Mouse (Mus musculus) testis, adult 2 months (tissue): ENCODE measurements around the gene Arhgef9. TPM values are rescaled to one million over a fixed set of nuclear protein-coding genes. Genes with fewer than 3 reads are reported as not detected.

Experiments
- H3K27ac ChIP-seq: fragments of 200-500 bp; 2 replicates; pipeline ENCODE4 v1.5.1; 2012; ENCODE audit warnings: low read depth, low read length; ENCODE audit not compliant: control insufficient read depth, insufficient read depth
- H3K27me3 ChIP-seq: fragments of 200-500 bp; 2 replicates; pipeline ENCODE4 v1.6.1; 2012; ENCODE audit warnings: mild to moderate bottlenecking, low read length, moderate library complexity; ENCODE audit not compliant: control insufficient read depth, insufficient read depth
- H3K36me3 ChIP-seq: fragments of 200-500 bp; 2 replicates; pipeline ENCODE4 v1.6.1; 2012; ENCODE audit warnings: mild to moderate bottlenecking, low read length; ENCODE audit not compliant: control insufficient read depth, insufficient read depth
- H3K4me1 ChIP-seq: fragments of 200-500 bp; 2 replicates; pipeline ENCODE4 v1.6.1; 2012; ENCODE audit warnings: low read length; ENCODE audit not compliant: control insufficient read depth, insufficient read depth
- H3K4me3 ChIP-seq: fragments of 200-500 bp; 2 replicates; pipeline ENCODE4 v1.5.1; 2012; ENCODE audit warnings: low read depth, mild to moderate bottlenecking, low read length, moderate library complexity, mixed read lengths; ENCODE audit not compliant: control insufficient read depth
- CTCF ChIP-seq: fragments of 200-500 bp; IDR thresholded peaks from 2 replicates; pipeline ENCODE4 v1.5.1; 2012; ENCODE audit warnings: low read depth, mild to moderate bottlenecking, inconsistent platforms, low read length, moderate library complexity; ENCODE audit not compliant: control insufficient read depth, insufficient read depth, insufficient replicate concordance
- POLR2A ChIP-seq: fragments of 200-500 bp; IDR thresholded peaks from 2 replicates; pipeline ENCODE4 v1.6.1; 2012; ENCODE audit warnings: low read depth, mild to moderate bottlenecking, inconsistent platforms, low read length, moderate library complexity; ENCODE audit not compliant: control insufficient read depth
- polyA plus RNA-seq: library from polyadenylated mRNA; depleted of rRNA; stranded (reverse); fragments of >200 nt; gene quantifications from 2 replicates; pipeline ENCODE4 v1.2.3, GENCODE M21; 2012; rRNA removed

The Arhgef9 gene
- 0.32 and 1.0 TPM in 2 replicates for polyA plus RNA-seq

GRCm38 (mm10) chrX:95196104-95196919 lies at the start of gene Arhgef9:
Gene Arhgef9, minus strand, starts transcription at chrX:95196856.
- no peak for TF ChIP-seq POLR2A
- H3K4me1 ChIP-seq = peaks cover 5% of the 10 kb centered on the region; the same call in 1 of the 2 replicates
- no peaks in the 10 kb centered on the region for H3K36me3 ChIP-seq
- no peak within 1 kb of the TSS for H3K27ac ChIP-seq
- H3K27me3 ChIP-seq = no peaks in the 10 kb centered on the region
- peak within 1 kb of the TSS; percentile 35 for H3K4me3 ChIP-seq

DNA sequence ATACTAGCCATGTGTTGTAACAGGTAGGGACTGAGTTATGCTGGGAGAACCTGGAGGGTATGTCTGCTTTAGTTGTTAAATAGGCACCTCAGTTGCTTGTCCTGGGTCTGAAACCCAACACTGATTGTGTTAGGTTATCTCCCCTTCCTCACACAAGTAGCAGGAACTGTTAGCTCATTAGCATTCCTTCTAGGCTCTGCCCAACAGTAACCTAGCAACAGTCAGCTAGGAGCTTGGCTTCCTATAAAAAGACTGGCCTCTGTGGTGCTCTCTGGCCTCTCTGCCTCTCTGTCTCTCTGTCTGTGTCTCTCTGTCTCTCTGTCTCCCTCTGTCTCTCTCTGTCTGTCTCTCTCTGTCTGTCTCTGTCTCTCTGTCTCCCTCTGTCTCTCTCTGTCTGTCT lies 42.2 kb upstream of the Arhgef9 start:
- no peaks in the 10 kb centered on the region for H3K36me3 ChIP-seq
- no peak overlapping the region for H3K4me3 ChIP-seq
- no peak overlapping the region for H3K27ac ChIP-seq
- no peak for TF ChIP-seq POLR2A
- no peak for TF ChIP-seq CTCF
- no peaks in the 10 kb centered on the region for H3K4me1 ChIP-seq
- H3K27me3 ChIP-seq = no peaks in the 10 kb centered on the region

DNA sequence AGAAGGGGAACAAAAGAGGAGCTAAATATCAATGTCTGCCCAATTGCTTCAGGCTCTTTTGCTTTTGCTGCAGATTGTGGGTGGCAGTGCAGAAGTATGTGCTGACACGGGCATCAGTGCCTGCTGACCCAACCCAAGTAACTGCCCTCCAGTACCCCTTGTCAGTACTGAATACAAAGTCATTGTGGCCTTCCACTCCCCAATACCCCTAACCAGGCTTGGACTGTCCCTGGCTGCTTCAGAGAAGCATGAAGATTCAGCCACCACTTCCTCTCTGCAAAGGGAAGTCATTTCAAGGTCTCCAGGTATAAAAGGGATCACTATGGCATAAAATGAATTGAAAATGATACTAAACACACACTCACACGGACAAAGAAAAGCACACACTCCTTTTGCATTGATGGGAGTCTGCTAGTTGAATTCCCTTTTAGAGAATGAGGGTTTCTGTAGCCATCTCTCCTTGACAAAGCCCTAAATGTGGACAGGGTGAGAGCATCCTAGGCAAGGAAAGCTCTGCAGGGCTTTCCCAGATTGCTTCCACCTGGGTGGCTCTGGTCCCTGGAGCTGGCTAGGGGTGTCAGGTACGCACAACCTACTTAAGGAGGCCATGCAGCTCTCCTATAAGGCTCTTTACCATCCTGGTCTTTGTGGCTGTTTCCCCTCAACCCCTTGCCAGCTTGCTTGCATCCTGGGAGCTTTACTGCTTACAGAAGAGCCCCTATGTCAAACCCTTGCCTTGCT lies 1.1 kb downstream of the Arhgef9 start:
- Histone ChIP-seq H3K27me3 (no peaks in the 10 kb centered on the region), H3K36me3 (no peaks in the 10 kb centered on the region), H3K4me1 (peaks cover 5% of the 10 kb centered on the region; the same call in 1 of the 2 replicates), H3K4me3 (no peak overlapping the region), H3K27ac (no peak overlapping the region)
- TF ChIP-seq CTCF (no peak), POLR2A (no peak)

- Histone ChIP-seq H3K27me3 (no peaks in the 10 kb centered on the region), H3K4me3 (no peak overlapping the region), H3K36me3 (no peaks in the 10 kb centered on the region), H3K4me1 (no peaks in the 10 kb centered on the region), H3K27ac (no peak overlapping the region)
- TF ChIP-seq CTCF (no peak), POLR2A (no peak)
Measured at GRCm38 (mm10) chrX:95175978-95176377, 20.7 kb downstream of the Arhgef9 start.

DNA sequence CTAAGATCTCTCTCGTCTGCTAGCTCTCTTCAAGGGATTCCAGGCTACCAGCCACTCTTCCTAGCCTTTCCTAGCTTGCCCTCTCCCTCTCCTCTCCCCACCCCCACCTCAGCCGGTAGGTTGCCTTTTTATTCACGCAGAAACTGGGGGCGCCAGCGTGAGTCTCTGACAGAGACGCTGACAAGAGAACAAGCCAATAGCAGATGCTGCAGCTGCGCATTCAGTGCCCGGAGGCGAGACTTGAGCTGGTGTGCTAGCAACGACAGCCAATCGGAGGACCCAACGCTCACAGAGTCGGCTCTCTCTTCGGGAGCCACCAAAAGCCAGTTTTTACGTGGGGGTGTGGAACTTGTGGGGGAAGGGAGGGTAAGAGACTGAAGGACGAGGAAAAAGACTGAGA lies 30.3 kb downstream of the Arhgef9 start:
- TF ChIP-seq CTCF = no peak
- no peak for TF ChIP-seq POLR2A
- Histone ChIP-seq H3K4me1 (0 out of 2 replicates have a peak, but pooled peaks cover 2% of the 10 kb centered on the region), H3K36me3 (no peaks in the 10 kb centered on the region), H3K27ac (0 out of 2 replicates have a peak overlapping the region, but pooled peaks have one; percentile 54), H3K4me3 (peak overlapping the region; percentile 68), H3K27me3 (no peaks in the 10 kb centered on the region)

DNA sequence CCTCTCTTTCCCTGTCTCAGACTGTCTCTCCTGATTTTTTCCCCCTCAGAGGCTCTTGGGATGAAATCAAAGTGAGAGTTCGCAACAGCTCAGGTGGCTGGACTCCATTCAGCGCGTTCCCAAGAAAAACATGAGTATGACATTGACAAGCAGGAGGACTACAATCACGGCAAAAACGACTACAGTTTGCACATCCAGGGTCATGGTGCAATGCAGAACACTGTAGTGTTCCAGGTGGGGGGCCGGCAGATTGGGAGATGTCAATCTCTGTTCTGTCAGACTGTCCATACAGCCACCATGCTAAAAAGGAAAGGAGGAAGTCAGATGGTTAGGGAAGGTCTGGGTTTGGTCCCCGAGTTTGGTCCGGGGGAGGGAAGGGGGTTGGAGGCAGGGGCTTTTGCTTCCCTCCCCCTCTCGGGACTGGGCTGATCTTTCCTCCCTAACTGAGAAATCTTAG lies 31.0 kb downstream of the Arhgef9 start:
- 0 out of 2 replicates have a peak, but pooled peaks cover 2% of the 10 kb centered on the region for H3K4me1 ChIP-seq
- TF ChIP-seq POLR2A (no peak), CTCF (no peak)
- H3K36me3 ChIP-seq = no peaks in the 10 kb centered on the region
- no peak overlapping the region for H3K27ac ChIP-seq
- H3K4me3 ChIP-seq = peak overlapping the region; percentile 68
- H3K27me3 ChIP-seq = no peaks in the 10 kb centered on the region

GRCm38 (mm10) chrX:95164140-95164539 lies 32.5 kb downstream of the Arhgef9 start:
- Histone ChIP-seq H3K27me3 (no peaks in the 10 kb centered on the region), H3K27ac (no peak overlapping the region)
- TF ChIP-seq CTCF = no peak
- TF ChIP-seq POLR2A = no peak

More at GRCm38 (mm10) chrX:95164140-95164539, 32.5 kb downstream of the Arhgef9 start:
- H3K36me3 ChIP-seq = no peaks in the 10 kb centered on the region
- H3K4me1 ChIP-seq = 0 out of 2 replicates have a peak, but pooled peaks cover 2% of the 10 kb centered on the region
- H3K4me3 ChIP-seq = no peak overlapping the region
